Mouse (Mus musculus): ENCODE data around the gene Zfhx3. TPM values are rescaled to one million over a fixed set of nuclear protein-coding genes. Genes with fewer than 3 reads are reported as not detected.

Gene Zfhx3
- polyA plus RNA-seq, 1 experiment, result 2.5 TPM

GRCm38 (mm10) chr8:108908540-108908939 lies 966.1 kb downstream of the Zfhx3 start:
- no peak overlapping the region for H3K4me3 ChIP-seq (ENCODE audit: insufficient read depth, low read depth, low read length)
- no peaks in the 10 kb centered on the region for H3K36me3 ChIP-seq (ENCODE audit: control insufficient read depth, insufficient read depth, low read length)
- no peak for DNase-seq
- no peak for TF ChIP-seq POLR2A (IDR thresholded peaks at IDR 0.05; ENCODE audit: low read depth, low read length)
- TF ChIP-seq CTCF (conservative IDR thresholded peaks at IDR 0.05; ENCODE audit: insufficient read depth, insufficient read length, low read depth, low read length), result no peak
- no peaks in the 10 kb centered on the region for H3K4me1 ChIP-seq (ENCODE audit: control insufficient read depth, insufficient read depth, low read length)
- no peaks in the 10 kb centered on the region for H3K27me3 ChIP-seq (replicated peaks; ENCODE audit: control insufficient read depth, insufficient read depth, low read length)
- H3K27ac ChIP-seq (ENCODE audit: insufficient read depth, low read depth, low read length), result no peak overlapping the region
- WGBS, result 90% methylated on average over 16 of the region's 16 CpGs

- Histone ChIP-seq H3K4me3 (ENCODE audit: insufficient read depth, low read depth, low read length) (no peak overlapping the region), H3K36me3 (ENCODE audit: control insufficient read depth, insufficient read depth, low read length) (no peaks in the 10 kb centered on the region), H3K27ac (ENCODE audit: insufficient read depth, low read depth, low read length) (no peak overlapping the region), H3K4me1 (ENCODE audit: control insufficient read depth, insufficient read depth, low read length) (no peaks in the 10 kb centered on the region), H3K27me3 (replicated peaks; ENCODE audit: control insufficient read depth, insufficient read depth, low read length) (no peaks in the 10 kb centered on the region)
- 72% methylated on average over 9 of the region's 9 CpGs for WGBS
- no peak for DNase-seq
- no peak for TF ChIP-seq CTCF (conservative IDR thresholded peaks at IDR 0.05; ENCODE audit: insufficient read depth, insufficient read length, low read depth, low read length)
- TF ChIP-seq POLR2A (IDR thresholded peaks at IDR 0.05; ENCODE audit: low read depth, low read length), result no peak
These were observed 966.6 kb downstream of the Zfhx3 start for GRCm38 (mm10) chr8:108909035-108909434.

GRCm38 (mm10) chr8:108909455-108909854 lies 967.0 kb downstream of the Zfhx3 start:
- WGBS, result 85% methylated on average over 2 of the region's 2 CpGs
- H3K36me3 ChIP-seq (ENCODE audit: control insufficient read depth, insufficient read depth, low read length), result no peaks in the 10 kb centered on the region

GRCm38 (mm10) chr8:108910843-108911242 lies 968.4 kb downstream of the Zfhx3 start:
- no peak overlapping the region for H3K27ac ChIP-seq (ENCODE audit: insufficient read depth, low read depth, low read length)
- no peaks in the 10 kb centered on the region for H3K4me1 ChIP-seq (ENCODE audit: control insufficient read depth, insufficient read depth, low read length)
- DNase-seq, result no peak
- H3K27me3 ChIP-seq (replicated peaks; ENCODE audit: control insufficient read depth, insufficient read depth, low read length), result no peaks in the 10 kb centered on the region
- TF ChIP-seq POLR2A (IDR thresholded peaks at IDR 0.05; ENCODE audit: low read depth, low read length), result no peak
- TF ChIP-seq CTCF (conservative IDR thresholded peaks at IDR 0.05; ENCODE audit: insufficient read depth, insufficient read length, low read depth, low read length), result no peak
- H3K36me3 ChIP-seq (ENCODE audit: control insufficient read depth, insufficient read depth, low read length), result no peaks in the 10 kb centered on the region
- no peak overlapping the region for H3K4me3 ChIP-seq (ENCODE audit: insufficient read depth, low read depth, low read length)
- WGBS, result 81% methylated on average over 12 of the region's 12 CpGs

More at GRCm38 (mm10) chr8:108909455-108909854, 967.0 kb downstream of the Zfhx3 start:
- H3K4me1 ChIP-seq (ENCODE audit: control insufficient read depth, insufficient read depth, low read length), result no peaks in the 10 kb centered on the region
- TF ChIP-seq POLR2A (IDR thresholded peaks at IDR 0.05; ENCODE audit: low read depth, low read length) (no peak), CTCF (conservative IDR thresholded peaks at IDR 0.05; ENCODE audit: insufficient read depth, insufficient read length, low read depth, low read length) (no peak)
- H3K27ac ChIP-seq (ENCODE audit: insufficient read depth, low read depth, low read length), result no peak overlapping the region
- no peak overlapping the region for H3K4me3 ChIP-seq (ENCODE audit: insufficient read depth, low read depth, low read length)
- H3K27me3 ChIP-seq (replicated peaks; ENCODE audit: control insufficient read depth, insufficient read depth, low read length), result no peaks in the 10 kb centered on the region
- no peak for DNase-seq

- no peaks in the 10 kb centered on the region for H3K4me1 ChIP-seq (ENCODE audit: control insufficient read depth, insufficient read depth, low read length)
- peak; percentile 85 for DNase-seq
- no peak overlapping the region for H3K4me3 ChIP-seq (ENCODE audit: insufficient read depth, low read depth, low read length)
- H3K36me3 ChIP-seq (ENCODE audit: control insufficient read depth, insufficient read depth, low read length), result no peaks in the 10 kb centered on the region
- H3K27me3 ChIP-seq (replicated peaks; ENCODE audit: control insufficient read depth, insufficient read depth, low read length), result no peaks in the 10 kb centered on the region
- TF ChIP-seq CTCF (conservative IDR thresholded peaks at IDR 0.05; ENCODE audit: insufficient read depth, insufficient read length, low read depth, low read length), result peak; percentile 97
- TF ChIP-seq POLR2A (IDR thresholded peaks at IDR 0.05; ENCODE audit: low read depth, low read length), result no peak
- 13% methylated on average over 6 of the region's 6 CpGs for WGBS
- H3K27ac ChIP-seq (ENCODE audit: insufficient read depth, low read depth, low read length), result no peak overlapping the region
These were observed 969.1 kb downstream of the Zfhx3 start for GRCm38 (mm10) chr8:108911511-108911910.

- Histone ChIP-seq H3K27me3 (replicated peaks; ENCODE audit: control insufficient read depth, insufficient read depth, low read length) (no peaks in the 10 kb centered on the region), H3K4me3 (ENCODE audit: insufficient read depth, low read depth, low read length) (no peak overlapping the region), H3K4me1 (ENCODE audit: control insufficient read depth, insufficient read depth, low read length) (no peaks in the 10 kb centered on the region), H3K27ac (ENCODE audit: insufficient read depth, low read depth, low read length) (no peak overlapping the region), H3K36me3 (ENCODE audit: control insufficient read depth, insufficient read depth, low read length) (no peaks in the 10 kb centered on the region)
- no peak for TF ChIP-seq CTCF (conservative IDR thresholded peaks at IDR 0.05; ENCODE audit: insufficient read depth, insufficient read length, low read depth, low read length)
- no peak for TF ChIP-seq POLR2A (IDR thresholded peaks at IDR 0.05; ENCODE audit: low read depth, low read length)
- DNase-seq, result no peak
- WGBS, result 84% methylated on average over 7 of the region's 7 CpGs
These were observed 970.6 kb downstream of the Zfhx3 start for GRCm38 (mm10) chr8:108912998-108913397.

- Histone ChIP-seq H3K27ac (ENCODE audit: insufficient read depth, low read depth, low read length) (0 out of 2 replicates have a peak overlapping the region, but pooled peaks have one; percentile 24), H3K27me3 (replicated peaks; ENCODE audit: control insufficient read depth, insufficient read depth, low read length) (no peaks in the 10 kb centered on the region), H3K4me1 (ENCODE audit: control insufficient read depth, insufficient read depth, low read length) (no peaks in the 10 kb centered on the region), H3K4me3 (ENCODE audit: insufficient read depth, low read depth, low read length) (no peak overlapping the region), H3K36me3 (ENCODE audit: control insufficient read depth, insufficient read depth, low read length) (no peaks in the 10 kb centered on the region)
- TF ChIP-seq POLR2A (IDR thresholded peaks at IDR 0.05; ENCODE audit: low read depth, low read length) (no peak), CTCF (conservative IDR thresholded peaks at IDR 0.05; ENCODE audit: insufficient read depth, insufficient read length, low read depth, low read length) (no peak)
- DNase-seq, result peak; percentile 61
- WGBS, result 38% methylated on average over 6 of the region's 6 CpGs
These were observed 973.0 kb downstream of the Zfhx3 start for GRCm38 (mm10) chr8:108915425-108915824.

All from kidney, adult 2 months (tissue).